Mouse (Mus musculus): Measurements from ENCODE around the gene Hkdc1.

GRCm38 (mm10) chr10:62420399-62420798, 1.9 kb downstream of the Hkdc1 start:
- TF ChIP-seq CTCF (IDR thresholded peaks at IDR 0.05; ENCODE audit: extremely low read depth, insufficient read length, insufficient replicate concordance, low read depth, low read length) (no peak), POLR2A (IDR thresholded peaks at IDR 0.05; ENCODE audit: low read depth, low read length) (no peak)

Data from small intestine, adult 2 months (tissue).